Mouse (Mus musculus) neural tube, embryonic 15.5 days (tissue): ENCODE data around the gene Pam. TPM values are rescaled to one million over a fixed set of nuclear protein-coding genes. Genes with fewer than 3 reads are reported as not detected.

Experiments
- ATAC-seq: fragments of 200-750 bp; cut with Nextera tagmentation; 2 replicates; pipeline ENCODE4 v1.8.0; 2017; ENCODE audit warnings: mild to moderate bottlenecking, moderate TSS enrichment, moderate library complexity; ENCODE audit not compliant: low FRiP score
- H3K27ac ChIP-seq: fragments of 300-500 bp; sonication (generic); replicated peaks from 2 replicates; pipeline ENCODE4 v1.5.1; 2015; ENCODE audit warnings: mild to moderate bottlenecking, inconsistent platforms
- H3K27me3 ChIP-seq: fragments of 300-500 bp; sonication (generic); replicated peaks from 2 replicates; pipeline ENCODE4 v1.6.1; 2015; ENCODE audit warnings: inconsistent platforms
- H3K36me3 ChIP-seq: fragments of 300-500 bp; sonication (generic); 2 replicates; pipeline ENCODE4 v1.6.1; 2015; ENCODE audit warnings: inconsistent platforms
- H3K4me1 ChIP-seq: fragments of 300-500 bp; sonication (generic); 2 replicates; pipeline ENCODE4 v1.6.1; 2015; ENCODE audit warnings: inconsistent platforms
- H3K4me2 ChIP-seq: fragments of 300-500 bp; sonication (generic); 2 replicates; pipeline ENCODE4 v1.6.1; 2015; ENCODE audit warnings: inconsistent platforms, mild to moderate bottlenecking, moderate library complexity
- H3K4me3 ChIP-seq: fragments of 300-500 bp; sonication (generic); replicated peaks from 2 replicates; pipeline ENCODE4 v1.5.1; 2015; ENCODE audit warnings: mild to moderate bottlenecking, inconsistent platforms
- H3K9ac ChIP-seq: fragments of 300-500 bp; sonication (generic); replicated peaks from 2 replicates; pipeline ENCODE4 v1.6.1; 2015; ENCODE audit warnings: mild to moderate bottlenecking, inconsistent platforms
- H3K9me3 ChIP-seq: fragments of 300-500 bp; sonication (generic); replicated peaks from 2 replicates; pipeline ENCODE4 v1.6.1; 2016; ENCODE audit warnings: inconsistent platforms
- WGBS: fragments of 180-500 bp; shearing (Covaris S2); methylation state at CpG from one replicate; pipeline ENCODE4 v1.1.7; 2015; ENCODE audit warnings: mixed read lengths; 5-methylcytosine and 5-hydroxymethylcytosine counted together
- polyA plus RNA-seq: library from polyadenylated mRNA; unstranded; fragments of >200 nt; fragmentation: Nextera tagmentation; extraction: Ambion mirVana; gene quantifications from 2 replicates; pipeline ENCODE4 v1.2.1, GENCODE M21; 2015

Pam gene
- polyA plus RNA-seq, 1 experiment from 2014 or later, result 31.8 TPM

DNA sequence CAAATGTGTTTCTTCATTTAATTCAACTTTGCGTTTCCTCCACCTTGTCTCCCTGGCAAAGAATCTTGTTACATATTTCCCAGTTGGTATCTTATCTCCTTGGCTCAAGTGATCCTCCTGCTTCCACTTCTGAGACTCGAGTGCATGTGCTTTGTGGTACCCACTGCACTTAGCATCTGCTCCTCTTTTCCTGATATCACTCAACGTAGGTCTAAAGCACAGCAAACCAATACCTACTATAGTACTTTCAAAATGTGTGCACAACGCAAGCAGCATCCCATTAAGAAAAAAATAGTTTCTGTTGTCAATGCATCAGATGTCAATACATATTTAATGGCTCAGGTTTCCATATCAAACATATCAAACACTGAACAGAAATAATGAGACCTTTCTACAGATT is 349.7 kb downstream of the Pam start:
- H3K9me3 ChIP-seq, result no peaks in the 10 kb centered on the region
- no peak for ATAC-seq
- no peaks in the 10 kb centered on the region for H3K4me1 ChIP-seq
- H3K4me3 ChIP-seq, result no peak overlapping the region
- H3K27ac ChIP-seq, result no peak overlapping the region
- H3K9ac ChIP-seq, result no peak overlapping the region
- no peaks in the 10 kb centered on the region for H3K27me3 ChIP-seq
- peaks cover 52% of the 10 kb centered on the region for H3K36me3 ChIP-seq
- no peak overlapping the region for H3K4me2 ChIP-seq
- WGBS, result 96% methylated on average over 4 of the region's 4 CpGs
